In genomic region chr9:78354665-78355578, GRCm38 (mm10) we compare ENCODE assay signal across 31 mouse cellular contexts. TPM values are rescaled to one million over a fixed set of nuclear protein-coding genes. Genes with fewer than 3 reads are reported as not detected.
DNase-seq lines count a peak whose midpoint lies in the region; ATAC-seq and TF ChIP-seq lines count a peak whose summit lies in the region.
"Had no signal": no experiment of that assay in that cellular context is flagged by ENCODE, and none has a peak within 500 bp of the region (broad histone marks: within the 10 kb centered on the region; RNA-seq: fewer than 3 reads in every experiment).

No protein-coding gene starts in this region.

- DNase-seq in heart, adult 11 months = peak; percentile 82
- no peak for DNase-seq in liver
- DNase-seq in kidney, postnatal 10 days = peak; percentile 32
- DNase-seq in spleen, postnatal 10 days (ENCODE audit: low spot score in 2 of 2) = no peak
- no peak for DNase-seq in left cerebral cortex, adult 2 months (ENCODE audit: extremely low spot score in 1 of 2, low spot score in 2 of 2)
- DNase-seq: adrenal gland, postnatal 14 days; cerebellum, adult 11 months; cerebellum, postnatal 14 days; embryo, embryonic 11 days; gastrocnemius, postnatal 36 days; layer of hippocampus, adult 9-11 months; lung, adult 2 months; lung, postnatal 4 days; right cerebral cortex, postnatal 4 days had no signal

- no peaks in the 10 kb centered on the region for H3K4me1 ChIP-seq in heart, embryonic 11.5 days (ENCODE audit: control insufficient read depth, insufficient read depth, low read length)
- no peaks in the 10 kb centered on the region for H3K4me1 ChIP-seq in liver, embryonic 16.5 days (ENCODE audit: control insufficient read depth, low read depth, low read length)
- H3K4me1 ChIP-seq: hindbrain, embryonic 13.5 days; limb, embryonic 12.5 days; midbrain, embryonic 10.5 days had no signal

- H3K9ac ChIP-seq in heart, embryonic 11.5 days (ENCODE audit: low read depth, low read length) = no peak overlapping the region
- no peak overlapping the region for H3K9ac ChIP-seq in liver, embryonic 16.5 days (ENCODE audit: low read depth, low read length)
- H3K9ac ChIP-seq: heart, embryonic 12.5 days; hindbrain, embryonic 13.5 days; limb, embryonic 12.5 days had no signal

- H3K4me2 ChIP-seq in heart, embryonic 11.5 days = no peak overlapping the region
- no peak overlapping the region for H3K4me2 ChIP-seq in liver, embryonic 16.5 days (ENCODE audit: low read depth, low read length)
- H3K4me2 ChIP-seq: heart, embryonic 12.5 days; hindbrain, embryonic 13.5 days; limb, embryonic 12.5 days had no signal

- no peak overlapping the region for H3K27ac ChIP-seq in heart, embryonic 11.5 days (ENCODE audit: low read depth, low read length)
- no peak overlapping the region; the same call in 1 of the 2 replicates for H3K27ac ChIP-seq in liver, embryonic 16.5 days (ENCODE audit: low read length)
- H3K27ac ChIP-seq in left cerebral cortex, adult 2 months = no peak overlapping the region
- H3K27ac ChIP-seq: hindbrain, embryonic 13.5 days; limb, embryonic 12.5 days; midbrain, embryonic 10.5 days; stomach, postnatal 0 days had no signal

- 75% methylated on average over 11 of the region's 11 CpGs for WGBS in heart, embryonic 11.5 days (ENCODE audit: insufficient replicate concordance)
- WGBS in liver, embryonic 16.5 days (ENCODE audit: insufficient replicate concordance) = 63% methylated on average over 11 of the region's 11 CpGs

- ATAC-seq in heart, embryonic 11.5 days (replicated peaks; ENCODE audit: insufficient number of reproducible peaks, low FRiP score, low TSS enrichment) = no peak
- ATAC-seq in liver, embryonic 16.5 days (ENCODE audit: low read depth) = peak; percentile 41; the same call in 1 of the 2 replicates
- ATAC-seq in megakaryocyte progenitor cell, adult 5-6 weeks (replicated peaks; ENCODE audit: poor library complexity) = no peak
- ATAC-seq: activated CD4-positive, CD25-positive, alpha-beta regulatory T cell, adult 4 months; CD4-positive, CD25-positive, alpha-beta regulatory T cell, adult 4 months; forebrain, embryonic 16.5 days had no signal

- H3K4me3 ChIP-seq in heart, embryonic 11.5 days (ENCODE audit: low read depth, low read length) = no peak overlapping the region
- no peak overlapping the region for H3K4me3 ChIP-seq in liver, embryonic 16.5 days (ENCODE audit: low read depth, low read length)
- H3K4me3 ChIP-seq in left cerebral cortex, adult 2 months = no peak overlapping the region
- H3K4me3 ChIP-seq: heart, embryonic 12.5 days; hindbrain, embryonic 13.5 days; limb, embryonic 12.5 days; midbrain, embryonic 10.5 days had no signal

- no peak for TF ChIP-seq CTCF in left cerebral cortex, adult 2 months (IDR thresholded peaks at IDR 0.05)

- no peaks in the 10 kb centered on the region for H3K36me3 ChIP-seq in heart, embryonic 11.5 days (ENCODE audit: control insufficient read depth, insufficient read depth, low read length)
- H3K36me3 ChIP-seq in liver, embryonic 16.5 days (ENCODE audit: control insufficient read depth, insufficient read depth) = no peaks in the 10 kb centered on the region
- H3K36me3 ChIP-seq: heart, embryonic 12.5 days; hindbrain, embryonic 13.5 days; limb, embryonic 12.5 days; midbrain, embryonic 10.5 days had no signal

- no peaks in the 10 kb centered on the region for H3K27me3 ChIP-seq in heart, embryonic 11.5 days (ENCODE audit: control insufficient read depth, insufficient read depth, low read length)
- no peaks in the 10 kb centered on the region for H3K27me3 ChIP-seq in liver, embryonic 16.5 days (ENCODE audit: control insufficient read depth, insufficient read depth, low read depth, low read length)
- H3K27me3 ChIP-seq: heart, embryonic 12.5 days; hindbrain, embryonic 13.5 days; limb, embryonic 12.5 days had no signal

- intact Hi-C loops in left cerebral cortex, adult 2 months (cut with DNase I) = loop anchor here (1.0 to 5.0 kb wide), 2 partner anchors 82 to 135 kb away; no protein-coding TSS in a partner anchor

- H3K9me3 ChIP-seq in heart, embryonic 11.5 days (replicated peaks; ENCODE audit: control insufficient read depth, low read length) = no peaks in the 10 kb centered on the region
- no peaks in the 10 kb centered on the region for H3K9me3 ChIP-seq in liver, embryonic 16.5 days (replicated peaks; ENCODE audit: control insufficient read depth, low read length)
- H3K9me3 ChIP-seq: heart, embryonic 12.5 days; hindbrain, embryonic 13.5 days; limb, embryonic 12.5 days; midbrain, embryonic 10.5 days had no signal

RNA-seq across cellular contexts. Expression of gene Gsta2, which starts 0.7 kb away (rescaled TPM):
- polyA plus RNA-seq in heart, embryonic 11.5 days (2014; fragmentation: Nextera tagmentation; extraction: Ambion mirVana) = not detected in 2 replicates
- 0.25 TPM in 1 of 2 replicates, not detected in the other for polyA plus RNA-seq in liver, embryonic 16.5 days (2015; fragmentation: Nextera tagmentation; extraction: Ambion mirVana)
- not detected in 2 replicates for total RNA-seq in megakaryocyte progenitor cell, adult 5-6 weeks (2015)
- not detected in 2 replicates for total RNA-seq in megakaryocyte progenitor cell, adult 5-6 weeks (2017)
- total RNA-seq in left cerebral cortex, adult 2 months (2021) = not detected
- total RNA-seq: ES-E14; gastrocnemius, postnatal 36 days had no signal
- polyA plus RNA-seq: activated CD4-positive, CD25-positive, alpha-beta regulatory T cell, adult 4 months; brain, embryonic 14.5 days; CD4-positive, CD25-positive, alpha-beta regulatory T cell, adult 4 months; forebrain, embryonic 16.5 days; heart, embryonic 12.5 days; hindbrain, embryonic 13.5 days; limb, embryonic 12.5 days; midbrain, embryonic 10.5 days had no signal

RNA-seq across cellular contexts. Expression of gene Dppa5a, which starts 13.1 kb away (rescaled TPM):
- not detected in 2 replicates for polyA plus RNA-seq in heart, embryonic 11.5 days (2014; fragmentation: Nextera tagmentation; extraction: Ambion mirVana)
- polyA plus RNA-seq in liver, embryonic 16.5 days (2015; fragmentation: Nextera tagmentation; extraction: Ambion mirVana) = not detected in 2 replicates
- not detected in 2 replicates for total RNA-seq in megakaryocyte progenitor cell, adult 5-6 weeks (2015)
- total RNA-seq in megakaryocyte progenitor cell, adult 5-6 weeks (2017) = not detected in 2 replicates
- total RNA-seq in left cerebral cortex, adult 2 months (2021) = not detected
- total RNA-seq: adrenal gland, postnatal 14 days; gastrocnemius, postnatal 36 days; heart, postnatal 25 days had no signal
- polyA plus RNA-seq: activated CD4-positive, CD25-positive, alpha-beta regulatory T cell, adult 4 months; CD4-positive, CD25-positive, alpha-beta regulatory T cell, adult 4 months; embryonic facial prominence, embryonic 14.5 days; heart, embryonic 12.5 days; intestine, embryonic 14.5 days; midbrain, embryonic 10.5 days had no signal

RNA-seq across cellular contexts. Expression of gene Ooep, which starts 23.6 kb away (rescaled TPM):
- polyA plus RNA-seq in heart, embryonic 11.5 days (2014; fragmentation: Nextera tagmentation; extraction: Ambion mirVana) = 0.77 and 0.99 TPM in 2 replicates
- polyA plus RNA-seq in liver, embryonic 16.5 days (2015; fragmentation: Nextera tagmentation; extraction: Ambion mirVana) = 0.06 TPM in 1 of 2 replicates, not detected in the other
- not detected in 2 replicates for total RNA-seq in megakaryocyte progenitor cell, adult 5-6 weeks (2015)
- not detected in 2 replicates for total RNA-seq in megakaryocyte progenitor cell, adult 5-6 weeks (2017)
- total RNA-seq in left cerebral cortex, adult 2 months (2021) = not detected
- total RNA-seq: adrenal gland, postnatal 14 days; gastrocnemius, postnatal 36 days; heart, postnatal 25 days had no signal
- polyA plus RNA-seq: CD4-positive, CD25-positive, alpha-beta regulatory T cell, adult 4 months had no signal

RNA-seq across cellular contexts. Expression of gene Omt2b, which starts 27.5 kb away (rescaled TPM):
- not detected in 2 replicates for polyA plus RNA-seq in heart, embryonic 11.5 days (2014; fragmentation: Nextera tagmentation; extraction: Ambion mirVana)
- not detected in 2 replicates for polyA plus RNA-seq in liver, embryonic 16.5 days (2015; fragmentation: Nextera tagmentation; extraction: Ambion mirVana)
- total RNA-seq in megakaryocyte progenitor cell, adult 5-6 weeks (2015) = not detected in 2 replicates
- not detected in 2 replicates for total RNA-seq in megakaryocyte progenitor cell, adult 5-6 weeks (2017)
- not detected for total RNA-seq in left cerebral cortex, adult 2 months (2021)
- total RNA-seq: adrenal gland, postnatal 14 days; ES-E14; gastrocnemius, postnatal 36 days; heart, postnatal 25 days had no signal
- polyA plus RNA-seq: activated CD4-positive, CD25-positive, alpha-beta regulatory T cell, adult 4 months; brain, embryonic 14.5 days; CD4-positive, CD25-positive, alpha-beta regulatory T cell, adult 4 months; embryonic facial prominence, embryonic 14.5 days; forebrain, embryonic 16.5 days; heart, embryonic 12.5 days; hindbrain, embryonic 13.5 days; intestine, embryonic 14.5 days; limb, embryonic 12.5 days; lung, adult 2 months; midbrain, embryonic 10.5 days; stomach, postnatal 0 days had no signal

RNA-seq across cellular contexts. Expression of gene Omt2a, which starts 40.3 kb away (rescaled TPM):
- not detected in 2 replicates for polyA plus RNA-seq in heart, embryonic 11.5 days (2014; fragmentation: Nextera tagmentation; extraction: Ambion mirVana)
- not detected in 2 replicates for polyA plus RNA-seq in liver, embryonic 16.5 days (2015; fragmentation: Nextera tagmentation; extraction: Ambion mirVana)
- not detected in 2 replicates for total RNA-seq in megakaryocyte progenitor cell, adult 5-6 weeks (2015)
- total RNA-seq in megakaryocyte progenitor cell, adult 5-6 weeks (2017) = not detected in 2 replicates
- not detected for total RNA-seq in left cerebral cortex, adult 2 months (2021)
- total RNA-seq: adrenal gland, postnatal 14 days; gastrocnemius, postnatal 36 days; heart, postnatal 25 days had no signal
- polyA plus RNA-seq: activated CD4-positive, CD25-positive, alpha-beta regulatory T cell, adult 4 months; brain, embryonic 14.5 days; CD4-positive, CD25-positive, alpha-beta regulatory T cell, adult 4 months; embryonic facial prominence, embryonic 14.5 days; forebrain, embryonic 16.5 days; heart, embryonic 12.5 days; hindbrain, embryonic 13.5 days; intestine, embryonic 14.5 days; limb, embryonic 12.5 days; lung, adult 2 months; midbrain, embryonic 10.5 days; stomach, postnatal 0 days; thymus, postnatal 0 days had no signal

Comparison
In these comparisons a context has a peak if more than half of its experiments do, and no peak if none do; other contexts are left out.
1. DNase-seq: peak in heart, adult 11 months (single experiment) and kidney, postnatal 10 days (single experiment); none in liver (single experiment), spleen, postnatal 10 days (0 of 2) and left cerebral cortex, adult 2 months (0 of 2).